Mouse (Mus musculus) myocyte (in vitro differentiated cells): ENCODE measurements at regions not wholly inside any gene's neighbourhood (a gene's known extent, or its start where the extent isn't known, plus 50 kb on each side); places are given as distances from the start of the nearest gene placed in this dataset.

Source experiments
- CEBPB ChIP-seq: IDR thresholded peaks from 2 replicates; pipeline ENCODE4 v1.6.1; 2011; ENCODE audit warnings: mild to moderate bottlenecking, moderate library complexity; ENCODE audit not compliant: poor library complexity, insufficient read depth, severe bottlenecking
- MAX ChIP-seq: IDR thresholded peaks from one replicate; pipeline ENCODE4 v1.6.1; 2011; ENCODE audit warnings: low read depth, mild to moderate bottlenecking, control low read depth
- MYOD1 ChIP-seq, 3 experiments: IDR thresholded peaks; one replicate each; pipeline ENCODE4 v1.6.1; 2011; ENCODE audit warnings: control low read depth in 2 of 3, low read depth in 2 of 3, mild to moderate bottlenecking in 2 of 3, moderate library complexity in 1 of 3; ENCODE audit not compliant: insufficient read length in 2 of 3, control insufficient read depth in 1 of 3
- MYOG ChIP-seq, 3 experiments: IDR thresholded peaks; one replicate each; pipeline ENCODE4 v1.6.1; 2011; ENCODE audit warnings: control low read depth in 2 of 3, low read depth in 2 of 3, mild to moderate bottlenecking in 2 of 3; ENCODE audit not compliant: insufficient read length in 2 of 3, control insufficient read depth in 1 of 3, insufficient read depth in 1 of 3
- POLR2A ChIP-seq: IDR thresholded peaks from one replicate; pipeline ENCODE4 v1.6.1; 2011; ENCODE audit warnings: low read depth, mild to moderate bottlenecking, control low read depth, moderate library complexity; ENCODE audit not compliant: insufficient read length
- POLR2AphosphoS2 ChIP-seq: IDR thresholded peaks from one replicate; pipeline ENCODE4 v1.6.1; 2011; ENCODE audit warnings: low read depth, control low read depth; ENCODE audit not compliant: insufficient read length
- REST ChIP-seq: IDR thresholded peaks from one replicate; pipeline ENCODE4 v1.6.1; 2011; ENCODE audit warnings: mild to moderate bottlenecking, control low read depth, moderate library complexity; ENCODE audit not compliant: insufficient read depth, insufficient read length
- SRF ChIP-seq: IDR thresholded peaks from one replicate; pipeline ENCODE4 v1.6.1; 2011; ENCODE audit warnings: low read depth; ENCODE audit not compliant: control insufficient read depth, insufficient read length
- TCF3 ChIP-seq: IDR thresholded peaks from one replicate; pipeline ENCODE4 v1.6.1; 2011; ENCODE audit warnings: low read depth, control low read depth; ENCODE audit not compliant: insufficient read length
- USF1 ChIP-seq: IDR thresholded peaks from one replicate; pipeline ENCODE4 v1.6.1; 2011; ENCODE audit warnings: low read depth, mild to moderate bottlenecking, control low read depth, moderate library complexity

GRCm38 (mm10) chr2:77358176-77358575 lies 77.8 kb upstream of the Sestd1 start:
- TF ChIP-seq REST, result no peak
- TF ChIP-seq MYOG (IDR thresholded peaks at IDR 0.05; ENCODE audit: control insufficient read depth in 1 of 3, insufficient read depth in 1 of 3, insufficient read length in 2 of 3, low read depth in 2 of 3), result no peak
- TF ChIP-seq POLR2A, result no peak
- TF ChIP-seq MAX, result no peak
- no peak for TF ChIP-seq USF1
- no peak for TF ChIP-seq CEBPB
- no peak for TF ChIP-seq TCF3
- no peak for TF ChIP-seq POLR2AphosphoS2
- no peak for TF ChIP-seq SRF
- TF ChIP-seq MYOD1 (IDR thresholded peaks at IDR 0.05; ENCODE audit: control insufficient read depth in 1 of 3, insufficient read length in 2 of 3, low read depth in 2 of 3), result no peak
